Mouse (Mus musculus): ENCODE measurements around the gene Fads6.

Gene Fads6

GRCm38 (mm10) chr11:115257775-115258510 lies 39.5 kb downstream of the Fads6 start:
- DNase-seq (ENCODE audit: low read depth, low spot score): peak; percentile 93

GRCm38 (mm10) chr11:115251258-115251657 lies 46.2 kb downstream of the Fads6 start:
- DNase-seq (ENCODE audit: low read depth, low spot score): no peak

GRCm38 (mm10) chr11:115250405-115251090 lies 46.9 kb downstream of the Fads6 start:
- DNase-seq (ENCODE audit: low read depth, low spot score): peak; percentile 87

- DNase-seq (ENCODE audit: low read depth, low spot score): no peak
Measured at GRCm38 (mm10) chr11:115249721-115250404, 47.6 kb downstream of the Fads6 start.

GRCm38 (mm10) chr11:115247945-115248344 lies 49.5 kb downstream of the Fads6 start:
- no peak for DNase-seq (ENCODE audit: low read depth, low spot score)

- DNase-seq (ENCODE audit: low read depth, low spot score): peak; percentile 61
Measured at GRCm38 (mm10) chr11:115247240-115247639, 50.2 kb downstream of the Fads6 start.

- no peak for DNase-seq (ENCODE audit: low read depth, low spot score)
Measured at GRCm38 (mm10) chr11:115246386-115246785, 51.1 kb downstream of the Fads6 start.

GRCm38 (mm10) chr11:115244840-115245239 lies 52.6 kb downstream of the Fads6 start:
- no peak for DNase-seq (ENCODE audit: low read depth, low spot score)

- DNase-seq (ENCODE audit: low read depth, low spot score): no peak
Measured at GRCm38 (mm10) chr11:115243783-115244182, 53.7 kb downstream of the Fads6 start.

- no peak for DNase-seq (ENCODE audit: low read depth, low spot score)
Measured at GRCm38 (mm10) chr11:115242746-115243145, 54.7 kb downstream of the Fads6 start.

GRCm38 (mm10) chr11:115241402-115241801 lies 56.1 kb downstream of the Fads6 start:
- DNase-seq (ENCODE audit: low read depth, low spot score): no peak

GRCm38 (mm10) chr11:115236570-115236969 lies 60.9 kb downstream of the Fads6 start:
- no peak for DNase-seq (ENCODE audit: low read depth, low spot score)

GRCm38 (mm10) chr11:115234320-115235044 lies 63.0 kb downstream of the Fads6 start:
- DNase-seq (ENCODE audit: low read depth, low spot score): no peak

- no peak for DNase-seq (ENCODE audit: low read depth, low spot score)
Measured at GRCm38 (mm10) chr11:115233526-115234290, 63.8 kb downstream of the Fads6 start.

GRCm38 (mm10) chr11:115232889-115233288 lies 64.6 kb downstream of the Fads6 start:
- DNase-seq (ENCODE audit: low read depth, low spot score): no peak

GRCm38 (mm10) chr11:115231924-115232323 lies 65.5 kb downstream of the Fads6 start:
- no peak for DNase-seq (ENCODE audit: low read depth, low spot score)

GRCm38 (mm10) chr11:115231168-115231915 lies 66.1 kb downstream of the Fads6 start:
- no peak for DNase-seq (ENCODE audit: low read depth, low spot score)
